Mouse (Mus musculus): ENCODE measurements around the gene Gng2. TPM values are rescaled to one million over a fixed set of nuclear protein-coding genes. Genes with fewer than 3 reads are reported as not detected.

Gng2 gene
- polyA plus RNA-seq, 1 experiment from 2014 or later = 195 TPM

- Histone ChIP-seq H3K27ac (no peak overlapping the region), H3K4me3 (ENCODE audit: inconsistent target) (no peak overlapping the region), H3K36me3 (ENCODE audit: inconsistent target) (peaks cover 42% of the 10 kb centered on the region; the same call in 1 of the 2 replicates), H3K79me2 (ENCODE audit: inconsistent target) (peaks cover 99% of the 10 kb centered on the region)
- WGBS (ENCODE audit: missing documents) = 94% methylated on average over 3 of the region's 3 CpGs
These were observed 42.3 kb downstream of the Gng2 start for GRCm38 (mm10) chr14:19935084-19935483.

- WGBS (ENCODE audit: missing documents) = 95% methylated on average over 6 of the region's 6 CpGs
- Histone ChIP-seq H3K36me3 (ENCODE audit: inconsistent target) (peaks cover 46% of the 10 kb centered on the region), H3K27ac (no peak overlapping the region), H3K4me3 (ENCODE audit: inconsistent target) (no peak overlapping the region), H3K79me2 (ENCODE audit: inconsistent target) (peaks cover 99% of the 10 kb centered on the region)
These were observed 44.1 kb downstream of the Gng2 start for GRCm38 (mm10) chr14:19933314-19933713.

GRCm38 (mm10) chr14:19927879-19928278, 49.5 kb downstream of the Gng2 start:
- no peak overlapping the region for H3K4me3 ChIP-seq (ENCODE audit: inconsistent target)
- H3K36me3 ChIP-seq (ENCODE audit: inconsistent target) = peaks cover 69% of the 10 kb centered on the region
- no peak overlapping the region for H3K27ac ChIP-seq
- H3K79me2 ChIP-seq (ENCODE audit: inconsistent target) = peaks cover 98% of the 10 kb centered on the region
- 94% methylated on average over 6 of the region's 6 CpGs for WGBS (ENCODE audit: missing documents)

GRCm38 (mm10) chr14:19927156-19927555, 50.3 kb downstream of the Gng2 start:
- WGBS (ENCODE audit: missing documents) = 96% methylated on average over 2 of the region's 2 CpGs
- Histone ChIP-seq H3K27ac (no peak overlapping the region), H3K36me3 (ENCODE audit: inconsistent target) (peaks cover 69% of the 10 kb centered on the region), H3K79me2 (ENCODE audit: inconsistent target) (peaks cover 99% of the 10 kb centered on the region), H3K4me3 (ENCODE audit: inconsistent target) (no peak overlapping the region)

GRCm38 (mm10) chr14:19926312-19926711, 51.1 kb downstream of the Gng2 start:
- Histone ChIP-seq H3K36me3 (ENCODE audit: inconsistent target) (peaks cover 66% of the 10 kb centered on the region), H3K27ac (no peak overlapping the region), H3K4me3 (ENCODE audit: inconsistent target) (no peak overlapping the region), H3K79me2 (ENCODE audit: inconsistent target) (peaks cover 99% of the 10 kb centered on the region)
- WGBS (ENCODE audit: missing documents) = 74% methylated on average over 8 of the region's 8 CpGs

- Histone ChIP-seq H3K79me2 (ENCODE audit: inconsistent target) (peaks cover 99% of the 10 kb centered on the region), H3K4me3 (ENCODE audit: inconsistent target) (no peak overlapping the region), H3K27ac (no peak overlapping the region), H3K36me3 (ENCODE audit: inconsistent target) (peaks cover 71% of the 10 kb centered on the region)
- WGBS (ENCODE audit: missing documents) = 98% methylated on average over 6 of the region's 6 CpGs
These were observed 52.3 kb downstream of the Gng2 start for GRCm38 (mm10) chr14:19925157-19925556.

GRCm38 (mm10) chr14:19924086-19924485, 53.3 kb downstream of the Gng2 start:
- Histone ChIP-seq H3K79me2 (ENCODE audit: inconsistent target) (peaks cover 99% of the 10 kb centered on the region), H3K36me3 (ENCODE audit: inconsistent target) (peaks cover 68% of the 10 kb centered on the region), H3K27ac (no peak overlapping the region), H3K4me3 (ENCODE audit: inconsistent target) (no peak overlapping the region)
- WGBS (ENCODE audit: missing documents) = 87% methylated on average over 2 of the region's 2 CpGs

- peaks cover 46% of the 10 kb centered on the region for H3K36me3 ChIP-seq (ENCODE audit: inconsistent target)
- WGBS (ENCODE audit: missing documents) = 95% methylated on average over 11 of the region's 13 CpGs
These were observed 57.2 kb downstream of the Gng2 start for GRCm38 (mm10) chr14:19920254-19920691.

GRCm38 (mm10) chr14:19919789-19920188, 57.6 kb downstream of the Gng2 start:
- peaks cover 100% of the 10 kb centered on the region for H3K79me2 ChIP-seq (ENCODE audit: inconsistent target)
- H3K27ac ChIP-seq = no peak overlapping the region
- H3K36me3 ChIP-seq (ENCODE audit: inconsistent target) = peaks cover 41% of the 10 kb centered on the region
- no peak overlapping the region for H3K4me3 ChIP-seq (ENCODE audit: inconsistent target)
- WGBS (ENCODE audit: missing documents) = 81% methylated on average over 7 of the region's 7 CpGs

More at GRCm38 (mm10) chr14:19920254-19920691, 57.2 kb downstream of the Gng2 start:
- Histone ChIP-seq H3K4me3 (ENCODE audit: inconsistent target) (no peak overlapping the region), H3K79me2 (ENCODE audit: inconsistent target) (peaks cover 100% of the 10 kb centered on the region), H3K27ac (no peak overlapping the region)

- H3K27ac ChIP-seq = no peak overlapping the region
- 97% methylated on average over 5 of the region's 7 CpGs for WGBS (ENCODE audit: missing documents)
- no peak overlapping the region for H3K4me3 ChIP-seq (ENCODE audit: inconsistent target)
- H3K36me3 ChIP-seq (ENCODE audit: inconsistent target) = peaks cover 23% of the 10 kb centered on the region
- peaks cover 100% of the 10 kb centered on the region for H3K79me2 ChIP-seq (ENCODE audit: inconsistent target)
These were observed 59.9 kb downstream of the Gng2 start for GRCm38 (mm10) chr14:19917534-19917933.

- Histone ChIP-seq H3K4me3 (ENCODE audit: inconsistent target) (no peak overlapping the region), H3K36me3 (ENCODE audit: inconsistent target) (peaks cover 24% of the 10 kb centered on the region), H3K27ac (no peak overlapping the region), H3K79me2 (ENCODE audit: inconsistent target) (peaks cover 100% of the 10 kb centered on the region)
- WGBS (ENCODE audit: missing documents) = 93% methylated on average over 2 of the region's 2 CpGs
These were observed 61.1 kb downstream of the Gng2 start for GRCm38 (mm10) chr14:19916315-19916714.

GRCm38 (mm10) chr14:19912891-19913290, 64.5 kb downstream of the Gng2 start:
- WGBS (ENCODE audit: missing documents) = 77% methylated on average over 3 of the region's 3 CpGs
- Histone ChIP-seq H3K36me3 (ENCODE audit: inconsistent target) (peaks cover 20% of the 10 kb centered on the region), H3K4me3 (ENCODE audit: inconsistent target) (no peak overlapping the region), H3K27ac (no peak overlapping the region), H3K79me2 (ENCODE audit: inconsistent target) (peaks cover 98% of the 10 kb centered on the region)

GRCm38 (mm10) chr14:19905615-19906014, 71.8 kb downstream of the Gng2 start:
- peaks cover 22% of the 10 kb centered on the region for H3K36me3 ChIP-seq (ENCODE audit: inconsistent target)
- peaks cover 92% of the 10 kb centered on the region for H3K79me2 ChIP-seq (ENCODE audit: inconsistent target)
- H3K4me3 ChIP-seq (ENCODE audit: inconsistent target) = no peak overlapping the region
- H3K27ac ChIP-seq = no peak overlapping the region
- WGBS (ENCODE audit: missing documents) = 46% methylated on average over 5 of the region's 5 CpGs

- peaks cover 92% of the 10 kb centered on the region for H3K79me2 ChIP-seq (ENCODE audit: inconsistent target)
- H3K36me3 ChIP-seq (ENCODE audit: inconsistent target) = peaks cover 22% of the 10 kb centered on the region
- H3K4me3 ChIP-seq (ENCODE audit: inconsistent target) = no peak overlapping the region
- H3K27ac ChIP-seq = peak overlapping the region; percentile 62
- 94% methylated on average over 3 of the region's 3 CpGs for WGBS (ENCODE audit: missing documents)
These were observed 72.6 kb downstream of the Gng2 start for GRCm38 (mm10) chr14:19904821-19905220.

GRCm38 (mm10) chr14:19904031-19904430, 73.4 kb downstream of the Gng2 start:
- peaks cover 22% of the 10 kb centered on the region for H3K36me3 ChIP-seq (ENCODE audit: inconsistent target)

GRCm38 (mm10) chr14:19900492-19900891, 76.9 kb downstream of the Gng2 start:
- Histone ChIP-seq H3K27ac (no peak overlapping the region), H3K4me3 (ENCODE audit: inconsistent target) (no peak overlapping the region), H3K79me2 (ENCODE audit: inconsistent target) (peaks cover 88% of the 10 kb centered on the region), H3K36me3 (ENCODE audit: inconsistent target) (0 out of 2 replicates have a peak, but pooled peaks cover 6% of the 10 kb centered on the region)
- WGBS (ENCODE audit: missing documents) = 95% methylated on average over 4 of the region's 4 CpGs

More at GRCm38 (mm10) chr14:19904031-19904430, 73.4 kb downstream of the Gng2 start:
- Histone ChIP-seq H3K79me2 (ENCODE audit: inconsistent target) (peaks cover 93% of the 10 kb centered on the region), H3K4me3 (ENCODE audit: inconsistent target) (no peak overlapping the region), H3K27ac (peak overlapping the region; percentile 62)
- WGBS (ENCODE audit: missing documents) = 28% methylated on average over 5 of the region's 5 CpGs

All from macrophage (primary cell).